Mouse (Mus musculus): Measurements from ENCODE around the gene Gpt2.

- no peak for TF ChIP-seq POLR2A (IDR thresholded peaks at IDR 0.05; ENCODE audit: extremely low read depth, insufficient read depth, low read length)
- TF ChIP-seq CTCF (IDR thresholded peaks at IDR 0.05; ENCODE audit: low read depth, low read length), result no peak
Measured at GRCm38 (mm10) chr8:85473246-85473645, 19.1 kb upstream of the Gpt2 start.

Measured in liver, adult 2 months (tissue).